In genomic region chr11:98003171-98003671, GRCm38 (mm10) we compare ENCODE assay signal across 8 mouse cellular contexts. TPM values are rescaled to one million over a fixed set of nuclear protein-coding genes. Genes with fewer than 3 reads are reported as not detected.
DNase-seq lines count a peak whose midpoint lies in the region; ATAC-seq lines count a peak whose summit lies in the region.

No protein-coding gene starts in this region.

- H3K9me3 ChIP-seq in heart, embryonic 13.5 days: no peaks in the 10 kb centered on the region
- H3K9me3 ChIP-seq in forebrain, embryonic 10.5 days: no peaks in the 10 kb centered on the region
- no peaks in the 10 kb centered on the region for H3K9me3 ChIP-seq in liver, embryonic 15.5 days (replicated peaks)

- 34% methylated on average over 17 of the region's 17 CpGs for WGBS in heart, embryonic 13.5 days
- 30% methylated on average over 17 of the region's 17 CpGs for WGBS in forebrain, embryonic 10.5 days
- WGBS in liver, embryonic 15.5 days (ENCODE audit: insufficient replicate concordance): 33% methylated on average over 17 of the region's 17 CpGs

- ATAC-seq in heart, embryonic 13.5 days (ENCODE audit: extremely low read depth, insufficient number of reproducible peaks, low FRiP score, low TSS enrichment): no peak
- peak; percentile 12; the same call in 1 of the 2 replicates for ATAC-seq in liver, embryonic 15.5 days (ENCODE audit: insufficient read depth)

- peaks cover 26% of the 10 kb centered on the region for H3K4me1 ChIP-seq in heart, embryonic 13.5 days
- H3K4me1 ChIP-seq in forebrain, embryonic 10.5 days: peaks cover 49% of the 10 kb centered on the region
- peaks cover 36% of the 10 kb centered on the region for H3K4me1 ChIP-seq in liver, embryonic 15.5 days (replicated peaks)

- peak overlapping the region; percentile 29 for H3K4me3 ChIP-seq in heart, embryonic 13.5 days
- H3K4me3 ChIP-seq in forebrain, embryonic 10.5 days: peak overlapping the region; percentile 40
- H3K4me3 ChIP-seq in liver, embryonic 15.5 days (replicated peaks): peak overlapping the region; percentile 26; the same call in 1 of the 2 replicates

- DNase-seq in heart, adult 9 months (ENCODE audit: low spot score in 2 of 2): no peak
- DNase-seq in A20 (ENCODE audit: low read depth, low spot score): peak; percentile 95
- no peak for DNase-seq in forebrain, embryonic 10.5 days (ENCODE audit: extremely low spot score, low spot score)
- no peak for DNase-seq in ovary, postnatal 10 days (ENCODE audit: low spot score)
- no peak for DNase-seq in adrenal gland, adult 18-20 months (ENCODE audit: low spot score in 2 of 2)
- DNase-seq in frontal cortex, postnatal 36 days (ENCODE audit: low spot score in 2 of 2): no peak

- H3K4me2 ChIP-seq in heart, embryonic 13.5 days: peak overlapping the region; percentile 62
- peak overlapping the region; percentile 57 for H3K4me2 ChIP-seq in liver, embryonic 15.5 days

- H3K36me3 ChIP-seq in heart, embryonic 13.5 days: peaks cover 23% of the 10 kb centered on the region
- peaks cover 27% of the 10 kb centered on the region for H3K36me3 ChIP-seq in forebrain, embryonic 10.5 days (replicated peaks)
- no peaks in the 10 kb centered on the region for H3K36me3 ChIP-seq in liver, embryonic 15.5 days (replicated peaks)

- no peak overlapping the region for H3K27ac ChIP-seq in heart, embryonic 13.5 days (replicated peaks)
- H3K27ac ChIP-seq in forebrain, embryonic 10.5 days: peak overlapping the region; percentile 45; the same call in 1 of the 2 replicates
- no peak overlapping the region for H3K27ac ChIP-seq in liver, embryonic 15.5 days (replicated peaks)

- peak overlapping the region; percentile 48 for H3K9ac ChIP-seq in heart, embryonic 13.5 days
- no peak overlapping the region for H3K9ac ChIP-seq in liver, embryonic 15.5 days

- peaks cover 63% of the 10 kb centered on the region for H3K27me3 ChIP-seq in heart, embryonic 13.5 days (replicated peaks)
- H3K27me3 ChIP-seq in forebrain, embryonic 10.5 days (ENCODE audit: poor library complexity, severe bottlenecking): peaks cover 79% of the 10 kb centered on the region
- peaks cover 62% of the 10 kb centered on the region for H3K27me3 ChIP-seq in liver, embryonic 15.5 days

RNA-seq across cellular contexts. Expression of gene Arl5c, which starts 7.2 kb away (rescaled TPM):
- 4.6 and 5.1 TPM in 2 replicates for polyA plus RNA-seq in heart, embryonic 13.5 days (2015; fragmentation: Nextera tagmentation; extraction: Ambion mirVana)
- polyA plus RNA-seq in forebrain, embryonic 10.5 days (2016; fragmentation: Nextera tagmentation; extraction: Ambion mirVana): 15.2 and 17.6 TPM in 2 replicates
- polyA plus RNA-seq in liver, embryonic 15.5 days (2015; fragmentation: Nextera tagmentation; extraction: Ambion mirVana): 7.4 and 8.3 TPM in 2 replicates
- under 1 TPM; 0.45 to 0.63 TPM for total RNA-seq in adrenal gland, adult 18-20 months (2021)

RNA-seq across cellular contexts. Expression of gene Plxdc1, which starts 17.0 kb away (rescaled TPM):
- polyA plus RNA-seq in heart, embryonic 13.5 days (2015; fragmentation: Nextera tagmentation; extraction: Ambion mirVana): 0.23 and 0.44 TPM in 2 replicates
- 0.11 and 0.16 TPM in 2 replicates for polyA plus RNA-seq in forebrain, embryonic 10.5 days (2016; fragmentation: Nextera tagmentation; extraction: Ambion mirVana)
- 0.74 and 0.75 TPM in 2 replicates for polyA plus RNA-seq in liver, embryonic 15.5 days (2015; fragmentation: Nextera tagmentation; extraction: Ambion mirVana)
- 10 to 100 TPM in 1 of 2 experiments, 1 to 10 TPM in 1; 6.9 to 16.2 TPM for total RNA-seq in adrenal gland, adult 18-20 months (2021)

RNA-seq across cellular contexts. Expression of gene Cacnb1, which starts 19.6 kb away (rescaled TPM):
- 6.0 and 6.7 TPM in 2 replicates for polyA plus RNA-seq in heart, embryonic 13.5 days (2015; fragmentation: Nextera tagmentation; extraction: Ambion mirVana)
- 5.3 and 6.0 TPM in 2 replicates for polyA plus RNA-seq in forebrain, embryonic 10.5 days (2016; fragmentation: Nextera tagmentation; extraction: Ambion mirVana)
- 1.1 and 1.6 TPM in 2 replicates for polyA plus RNA-seq in liver, embryonic 15.5 days (2015; fragmentation: Nextera tagmentation; extraction: Ambion mirVana)
- 10 to 100 TPM in 1 of 2 experiments, 1 to 10 TPM in 1; 8.6 to 10.1 TPM for total RNA-seq in adrenal gland, adult 18-20 months (2021)

RNA-seq across cellular contexts. Expression of gene Rpl19, which starts 23.3 kb away (rescaled TPM):
- polyA plus RNA-seq in heart, embryonic 13.5 days (2015; fragmentation: Nextera tagmentation; extraction: Ambion mirVana): 676 and 751 TPM in 2 replicates
- 1,192 and 1,195 TPM in 2 replicates for polyA plus RNA-seq in forebrain, embryonic 10.5 days (2016; fragmentation: Nextera tagmentation; extraction: Ambion mirVana)
- polyA plus RNA-seq in liver, embryonic 15.5 days (2015; fragmentation: Nextera tagmentation; extraction: Ambion mirVana): 535 and 549 TPM in 2 replicates
- 1,000 to 10,000 TPM; 1,100 to 1,184 TPM for total RNA-seq in adrenal gland, adult 18-20 months (2021)

RNA-seq across cellular contexts. Expression of gene Stac2, which starts 50.0 kb away (rescaled TPM):
- polyA plus RNA-seq in heart, embryonic 13.5 days (2015; fragmentation: Nextera tagmentation; extraction: Ambion mirVana): 0.83 and 0.84 TPM in 2 replicates
- polyA plus RNA-seq in forebrain, embryonic 10.5 days (2016; fragmentation: Nextera tagmentation; extraction: Ambion mirVana): 0.32 and 0.42 TPM in 2 replicates
- polyA plus RNA-seq in liver, embryonic 15.5 days (2015; fragmentation: Nextera tagmentation; extraction: Ambion mirVana): 0.06 TPM in 1 of 2 replicates, not detected in the other
- 10 to 100 TPM in 1 of 2 experiments, 1 to 10 TPM in 1; 5.0 to 12.3 TPM for total RNA-seq in adrenal gland, adult 18-20 months (2021)
